Mouse (Mus musculus) frontal cortex, postnatal 25 days (tissue): Measurements from ENCODE around the gene Fam193b.

ENCODE experiments used
- DNase-seq, 2 experiments: peaks; one replicate each; pipeline ENCODE4 v3.0.0; 2022; ENCODE audit warnings: low spot score in 2 of 2

Gene Fam193b

DNA sequence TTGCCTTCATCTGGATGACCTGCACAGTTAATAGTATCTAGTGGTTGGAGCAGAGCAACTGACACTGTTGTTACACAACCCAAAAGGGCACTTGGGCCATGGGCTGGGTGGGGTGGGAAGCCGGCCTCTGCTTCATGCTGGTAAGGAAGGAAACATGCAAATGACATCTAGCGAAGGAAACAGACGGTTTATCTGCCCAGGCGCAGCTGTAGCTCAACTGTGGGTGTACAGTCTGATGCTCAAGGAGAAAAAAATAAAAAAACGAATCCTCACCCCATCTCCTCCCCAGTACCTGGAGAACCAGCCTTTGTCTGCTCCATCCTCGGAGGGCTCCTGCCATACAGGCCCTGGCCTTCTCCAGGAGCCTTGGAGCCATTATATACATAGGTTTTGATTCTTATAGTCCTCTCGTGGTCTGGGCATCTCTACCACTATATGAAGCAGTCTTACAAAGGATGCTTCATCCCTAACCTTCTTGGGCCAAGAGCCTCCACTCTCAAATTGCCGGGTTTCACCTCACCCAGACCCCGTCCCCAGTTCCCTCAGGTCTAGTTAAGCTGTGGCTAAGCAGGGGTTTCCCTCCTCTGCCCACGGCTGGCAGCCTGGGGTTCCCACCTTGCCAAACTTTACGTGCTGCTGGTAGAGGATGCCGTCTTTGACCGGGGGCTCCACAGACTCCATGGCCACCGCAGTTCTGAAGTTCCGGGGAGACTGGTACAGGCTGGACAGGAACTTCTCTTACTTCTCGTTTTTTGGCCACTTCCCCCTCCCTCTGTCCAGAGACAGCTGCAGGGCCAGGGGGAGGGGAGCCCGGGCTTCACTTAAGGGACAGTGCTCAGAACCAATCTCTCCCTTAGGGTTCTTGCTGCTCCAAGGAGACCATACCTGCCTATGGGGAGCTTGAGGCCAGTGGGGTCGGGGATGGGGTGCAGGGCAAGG, 42.8 kb downstream of the Fam193b start:
- no peak for DNase-seq

DNA sequence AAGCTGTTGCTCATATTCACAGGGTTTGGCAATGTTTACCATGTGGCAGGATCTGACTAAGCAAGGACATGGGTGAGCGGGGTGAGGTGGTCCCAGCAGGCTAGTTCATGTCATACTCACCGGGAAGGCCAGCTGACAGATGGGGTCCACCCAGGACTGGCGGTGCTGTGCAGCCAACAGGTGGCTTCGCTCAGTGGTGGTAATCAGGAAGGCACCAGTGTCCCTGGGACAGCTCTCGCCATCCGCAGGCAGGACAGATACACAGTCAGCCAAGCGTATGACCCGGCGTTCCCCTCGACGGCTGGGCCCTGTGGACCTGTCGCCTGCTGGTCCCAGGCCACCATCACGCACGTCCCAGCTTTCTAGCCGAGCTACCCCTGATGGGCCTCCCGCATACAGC, 43.7 kb downstream of the Fam193b start:
- DNase-seq, result no peak

DNA sequence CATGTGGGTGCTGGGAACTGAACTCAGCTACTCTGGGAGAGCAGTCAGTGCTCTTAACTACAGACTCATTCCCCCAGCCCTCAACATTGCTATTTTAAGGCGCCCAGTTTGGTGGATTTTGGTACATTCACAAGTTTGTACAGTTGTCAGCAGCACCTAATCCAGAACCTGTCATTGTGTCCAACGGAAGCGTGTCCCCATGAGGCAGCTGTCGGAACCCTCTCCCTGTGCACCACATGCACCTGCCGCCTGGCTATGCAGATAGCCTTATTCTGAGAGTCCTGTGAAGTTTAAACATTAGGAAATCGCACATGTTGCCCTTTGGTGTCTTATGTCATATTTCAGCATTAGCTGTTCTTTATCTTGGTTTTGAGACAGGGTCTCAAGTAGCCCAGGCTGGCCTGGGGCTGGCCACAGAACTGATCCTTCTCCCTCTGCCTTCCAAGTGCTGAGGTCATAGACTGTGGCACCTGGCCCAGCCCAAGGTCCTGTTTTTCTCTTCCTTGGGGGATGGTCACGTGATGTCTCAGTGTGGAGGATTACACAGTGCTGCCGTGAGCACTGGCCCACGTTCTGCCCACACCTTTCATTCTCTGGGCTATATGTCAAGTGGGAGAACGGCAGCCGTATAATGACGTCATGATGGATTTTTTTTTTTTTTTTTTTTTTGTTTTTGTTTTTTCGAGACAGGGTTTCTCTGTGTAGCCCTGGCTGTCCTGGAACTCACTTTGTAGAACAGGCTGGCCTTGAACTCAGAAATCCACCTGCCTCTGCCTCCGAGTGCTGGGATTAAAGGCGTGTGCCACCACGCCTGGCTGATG, 45.0 kb downstream of the Fam193b start:
- DNase-seq, result no peak

- DNase-seq, result no peak
These were observed 46.8 kb downstream of the Fam193b start for GRCm38 (mm10) chr13:55523951-55524600.

DNA sequence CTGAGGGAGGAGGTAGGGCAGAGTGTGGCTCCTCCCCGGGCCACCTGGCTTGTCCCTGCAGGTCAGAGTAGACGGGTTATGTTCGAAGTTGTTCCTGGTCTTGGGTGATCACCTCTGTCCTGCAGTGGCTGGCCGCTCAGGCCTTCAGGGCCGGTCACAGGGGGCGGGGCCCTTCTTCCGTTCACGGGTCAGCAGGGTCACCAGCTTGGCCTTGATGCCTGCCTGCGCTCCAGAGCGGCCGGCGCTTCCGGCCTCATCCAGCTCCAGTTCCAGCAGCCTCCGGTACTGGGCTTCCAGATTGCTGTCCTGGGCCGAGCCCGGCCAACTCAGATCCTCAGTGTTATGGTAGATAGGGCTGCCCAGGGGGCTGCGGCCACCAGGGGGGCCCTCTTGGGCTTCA, 47.6 kb downstream of the Fam193b start:
- no peak for DNase-seq

DNA sequence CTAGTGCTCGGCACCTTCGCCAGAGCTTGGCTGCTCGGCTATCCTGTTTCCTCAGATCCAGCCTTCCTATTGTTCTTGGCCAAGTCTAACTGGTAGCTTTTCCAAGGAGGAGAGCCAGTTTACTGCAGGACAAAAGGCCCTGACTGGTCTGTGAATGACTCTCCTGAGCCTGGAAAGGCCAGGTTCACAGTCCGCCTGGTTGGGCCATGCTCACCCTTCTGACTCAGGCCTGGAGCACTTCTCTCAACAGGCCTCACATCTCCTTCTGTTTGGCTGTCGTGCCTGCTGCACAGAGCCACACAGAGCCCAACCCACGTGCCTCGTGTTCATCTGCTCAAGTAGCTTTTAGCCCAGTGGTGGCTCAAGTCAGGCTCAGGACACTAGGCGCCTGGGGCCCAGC, 48.2 kb downstream of the Fam193b start:
- no peak for DNase-seq

DNA sequence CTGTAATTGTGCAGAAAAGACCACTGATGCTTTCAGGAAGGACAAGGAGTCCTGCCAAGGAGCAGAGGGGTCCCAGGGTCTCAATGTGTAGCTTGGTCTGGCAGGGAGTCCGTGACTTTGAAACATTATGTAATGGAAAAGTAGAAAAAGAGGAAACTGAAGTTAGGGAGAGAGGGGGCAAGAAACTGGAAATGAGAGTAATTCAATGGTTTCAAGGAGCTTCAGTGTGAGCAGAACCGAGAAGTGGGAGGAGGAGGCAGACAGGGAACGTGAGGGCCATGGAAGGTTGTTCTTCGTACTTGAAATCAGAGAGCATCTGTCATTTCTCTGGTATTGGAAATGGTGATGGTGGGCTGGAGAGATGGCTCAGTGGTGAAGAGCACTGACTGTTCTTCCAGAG, 51.3 kb downstream of the Fam193b start:
- DNase-seq, result no peak

- DNase-seq, result peak; percentile 85 to 96
These were observed 54.0 kb downstream of the Fam193b start for GRCm38 (mm10) chr13:55516955-55517354.

DNA sequence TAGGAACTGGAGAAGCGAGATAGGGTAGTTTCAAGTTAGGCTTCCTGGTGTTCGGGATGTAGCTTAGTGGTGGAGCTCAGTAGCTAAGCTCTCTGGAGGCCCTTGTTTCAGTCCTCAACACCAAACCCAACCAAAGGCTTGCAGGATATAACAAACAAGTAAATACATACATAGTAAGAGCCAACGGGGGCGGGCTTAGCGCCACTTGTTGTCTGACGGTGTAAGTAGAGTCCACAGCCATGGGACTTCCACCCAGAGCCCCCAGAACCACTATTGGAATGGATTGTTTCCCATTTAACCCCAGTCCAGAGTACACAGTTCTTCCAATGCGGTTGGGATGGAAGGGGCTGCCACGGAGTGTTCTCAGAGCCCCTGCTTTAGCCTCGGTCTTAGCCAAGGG, 57.1 kb downstream of the Fam193b start:
- no peak for DNase-seq

DNA sequence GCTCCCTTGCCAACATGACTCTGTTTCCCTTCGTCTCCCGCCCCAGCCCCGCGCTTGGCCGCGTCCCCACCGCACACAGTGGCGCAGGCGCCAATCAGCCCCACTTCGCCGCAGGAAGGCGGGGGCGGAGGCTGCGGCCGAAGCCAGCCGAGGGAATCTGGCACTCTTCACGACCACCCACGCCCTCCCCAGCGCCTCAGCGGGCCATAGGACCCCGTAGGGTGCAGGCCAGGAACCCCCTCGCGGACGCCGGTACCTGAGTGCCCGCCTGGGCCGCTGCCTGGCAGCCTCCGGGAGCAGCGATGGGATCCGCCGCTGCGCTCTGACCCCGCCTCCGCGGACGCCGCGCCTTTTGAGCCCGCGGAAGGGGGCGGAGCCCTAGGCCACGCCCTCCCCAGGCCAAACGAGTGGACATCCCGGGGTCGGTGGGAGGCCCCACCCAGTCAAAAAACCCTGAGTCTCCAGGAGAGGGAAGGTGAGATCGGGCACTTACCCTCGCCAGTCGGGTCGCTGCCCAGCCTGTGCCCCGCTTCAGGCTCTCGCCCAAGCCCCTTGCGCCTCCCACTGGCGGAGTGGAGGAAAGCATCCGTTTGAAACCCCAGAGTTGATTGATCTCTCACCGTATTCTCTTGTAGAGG, 57.7 kb downstream of the Fam193b start, which contains the start of gene Pdlim7:
Pdlim7 (minus strand) TSS at position 566 of the 638 bp plus-strand sequence.
- DNase-seq, result peak; percentile 76 to 80

GRCm38 (mm10) chr13:55512379-55513031, 58.4 kb downstream of the Fam193b start:
- no peak for DNase-seq

DNA sequence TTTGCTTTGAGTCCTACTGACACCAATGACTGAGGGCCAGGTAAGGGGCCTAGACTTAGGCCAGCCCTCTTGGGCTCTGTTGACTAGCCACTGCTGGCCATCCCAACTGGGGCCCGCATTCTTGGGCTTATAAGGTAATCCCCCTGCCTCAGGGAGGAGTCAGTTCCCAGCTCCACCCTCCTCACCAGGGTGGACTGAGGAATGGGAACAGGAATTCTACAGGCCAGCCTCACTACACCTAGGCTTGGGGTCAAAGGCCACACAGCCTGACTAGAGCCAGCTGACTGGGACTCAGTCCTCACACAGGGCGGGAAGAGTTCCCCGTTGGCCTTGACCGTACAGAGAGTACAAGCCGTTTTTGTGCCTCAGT, 59.4 kb downstream of the Fam193b start:
- DNase-seq, result no peak

- DNase-seq, result no peak
These were observed 60.0 kb downstream of the Fam193b start for GRCm38 (mm10) chr13:55510668-55511491.

GRCm38 (mm10) chr13:55510332-55510667, 60.6 kb downstream of the Fam193b start:
- no peak for DNase-seq

DNA sequence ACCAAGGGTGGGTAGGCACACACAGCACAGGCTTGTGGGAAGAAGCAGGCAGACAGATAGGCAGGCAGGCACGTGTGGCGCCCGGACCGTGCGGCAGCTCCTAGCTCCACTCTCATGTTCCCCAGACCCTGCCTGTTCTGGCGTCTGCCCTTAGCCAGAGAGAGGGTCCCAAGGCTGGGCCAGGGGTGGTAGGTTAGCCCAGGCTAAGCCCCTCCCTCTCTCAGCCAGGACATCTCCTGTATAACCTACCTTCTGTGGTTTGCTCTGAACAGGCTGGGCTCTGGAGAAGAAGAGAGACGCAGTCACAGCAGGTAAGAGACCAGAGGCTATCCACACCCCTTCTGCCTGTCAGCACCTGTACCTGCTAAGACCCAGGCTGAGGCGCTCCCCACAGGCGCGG, 62.4 kb downstream of the Fam193b start:
- no peak for DNase-seq

- no peak for DNase-seq
These were observed 63.0 kb downstream of the Fam193b start for GRCm38 (mm10) chr13:55507877-55508276.

GRCm38 (mm10) chr13:55506697-55507096, 64.2 kb downstream of the Fam193b start:
- DNase-seq, result no peak

GRCm38 (mm10) chr13:55505810-55506209, 65.1 kb downstream of the Fam193b start:
- no peak for DNase-seq

- DNase-seq, result no peak
These were observed 66.5 kb downstream of the Fam193b start for GRCm38 (mm10) chr13:55504390-55504789.

- DNase-seq, result no peak
These were observed 68.5 kb downstream of the Fam193b start for GRCm38 (mm10) chr13:55502405-55502804.
